In the genomic region with DNA sequence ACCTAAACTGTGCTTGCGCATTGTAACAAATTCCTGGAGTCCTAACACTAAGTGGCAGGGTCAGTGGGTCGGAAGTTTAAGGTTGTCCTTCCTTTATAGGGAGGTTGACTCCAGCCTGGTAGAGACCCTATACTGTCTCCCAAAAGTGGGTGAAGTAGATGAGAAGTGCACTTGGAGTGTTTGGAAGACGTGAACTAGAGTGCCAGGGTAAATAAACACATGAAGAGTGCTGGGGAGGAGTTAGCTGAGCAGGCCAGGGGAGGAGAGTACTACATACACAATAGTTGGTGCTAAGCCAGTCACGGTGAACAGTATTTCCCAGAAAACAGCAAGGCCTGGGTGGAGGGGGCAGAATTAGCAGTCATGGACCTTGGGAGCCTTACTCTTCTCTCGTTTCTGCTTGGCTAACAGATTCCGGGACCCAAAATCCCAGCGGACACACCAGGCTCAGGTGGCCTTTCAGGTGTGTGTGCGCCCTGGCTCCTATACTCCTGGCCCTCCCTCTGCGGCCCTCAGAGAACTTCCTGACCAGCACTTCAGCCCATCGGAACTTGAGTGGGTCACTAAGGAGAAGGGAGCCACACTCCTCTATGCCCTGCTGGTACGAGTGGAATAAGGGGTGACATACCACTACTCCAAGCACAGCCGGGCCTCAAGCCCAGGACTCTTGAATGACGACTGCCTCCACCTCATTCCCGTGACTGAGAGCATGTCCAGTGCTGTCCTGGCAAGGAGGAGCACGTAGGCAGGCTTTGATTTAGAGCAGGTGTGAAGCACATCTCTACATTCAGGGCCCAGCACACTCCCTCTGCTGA, we compare ENCODE assay signal across 8 mouse cellular contexts. TPM values are rescaled to one million over a fixed set of nuclear protein-coding genes. Genes with fewer than 3 reads are reported as not detected.
DNase-seq lines count a peak whose midpoint lies in the region; ATAC-seq and TF ChIP-seq lines count a peak whose summit lies in the region.

No protein-coding gene starts in this region.

- peak overlapping the region; percentile 64; the same call in 1 of the 2 replicates for H3K4me3 ChIP-seq in kidney, postnatal 0 days (replicated peaks; ENCODE audit: low read depth, low read length)
- H3K4me3 ChIP-seq in embryonic facial prominence, embryonic 13.5 days, result peak overlapping the region; percentile 97
- H3K4me3 ChIP-seq in limb, embryonic 12.5 days (replicated peaks), result peak overlapping the region; percentile 92
- H3K4me3 ChIP-seq in midbrain, postnatal 0 days (ENCODE audit: low read depth, low read length), result peak overlapping the region; percentile 79

- H3K27me3 ChIP-seq in kidney, postnatal 0 days (ENCODE audit: insufficient read depth, low read length), result no peaks in the 10 kb centered on the region
- no peaks in the 10 kb centered on the region for H3K27me3 ChIP-seq in embryonic facial prominence, embryonic 13.5 days
- no peaks in the 10 kb centered on the region for H3K27me3 ChIP-seq in limb, embryonic 12.5 days
- no peaks in the 10 kb centered on the region for H3K27me3 ChIP-seq in midbrain, postnatal 0 days (ENCODE audit: insufficient read depth, low read length)

- H3K4me2 ChIP-seq in kidney, postnatal 0 days (ENCODE audit: low read length), result peak overlapping the region; percentile 99
- peak overlapping the region; percentile 99 for H3K4me2 ChIP-seq in embryonic facial prominence, embryonic 13.5 days
- peak overlapping the region; percentile 98 for H3K4me2 ChIP-seq in limb, embryonic 12.5 days
- H3K4me2 ChIP-seq in midbrain, postnatal 0 days (ENCODE audit: low read depth, low read length, poor library complexity, severe bottlenecking), result peak overlapping the region; percentile 97

- H3K9ac ChIP-seq in kidney, postnatal 0 days (ENCODE audit: low read depth, low read length), result peak overlapping the region; percentile 82; the same call in 1 of the 2 replicates
- H3K9ac ChIP-seq in embryonic facial prominence, embryonic 13.5 days, result peak overlapping the region; percentile 91
- H3K9ac ChIP-seq in limb, embryonic 12.5 days (replicated peaks), result peak overlapping the region; percentile 93
- H3K9ac ChIP-seq in midbrain, postnatal 0 days (replicated peaks; ENCODE audit: low read length, poor library complexity, severe bottlenecking), result 0 out of 2 replicates have a peak overlapping the region, but pooled peaks have one; percentile 13

- ATAC-seq in kidney, postnatal 0 days (replicated peaks; ENCODE audit: low FRiP score, low read depth), result no peak
- ATAC-seq in embryonic facial prominence, embryonic 13.5 days (ENCODE audit: insufficient number of reproducible peaks, insufficient read depth, low FRiP score, low TSS enrichment, low read depth), result no peak
- 0 out of 2 replicates have a peak, but pooled peaks have one; percentile 24 for ATAC-seq in limb, embryonic 12.5 days (ENCODE audit: insufficient number of reproducible peaks, insufficient read depth, low FRiP score, low TSS enrichment, low read depth)
- 0 out of 2 replicates have a peak, but pooled peaks have one; percentile 4 for ATAC-seq in midbrain, postnatal 0 days (ENCODE audit: low FRiP score)
- ATAC-seq in monocyte, adult 5-6 weeks (replicated peaks; ENCODE audit: insufficient number of reproducible peaks, low FRiP score, low TSS enrichment, poor library complexity, severe bottlenecking), result no peak

- H3K36me3 ChIP-seq in kidney, postnatal 0 days (ENCODE audit: insufficient read depth, low read length), result peaks cover 66% of the 10 kb centered on the region
- peaks cover 87% of the 10 kb centered on the region for H3K36me3 ChIP-seq in embryonic facial prominence, embryonic 13.5 days
- peaks cover 91% of the 10 kb centered on the region for H3K36me3 ChIP-seq in limb, embryonic 12.5 days
- H3K36me3 ChIP-seq in midbrain, postnatal 0 days (ENCODE audit: insufficient read depth, low read length), result peaks cover 77% of the 10 kb centered on the region

- peak overlapping the region; percentile 86; the same call in 1 of the 2 replicates for H3K27ac ChIP-seq in kidney, postnatal 0 days
- peak overlapping the region; percentile 94; the same call in 1 of the 2 replicates for H3K27ac ChIP-seq in embryonic facial prominence, embryonic 13.5 days
- peak overlapping the region; percentile 92; the same call in 1 of the 2 replicates for H3K27ac ChIP-seq in limb, embryonic 12.5 days
- H3K27ac ChIP-seq in midbrain, postnatal 0 days (ENCODE audit: low read depth, low read length), result peak overlapping the region; percentile 87; the same call in 1 of the 2 replicates

- intact Hi-C loops in left cerebral cortex, postnatal 25 days (cut with DNase I), result no loop called here

- 75% methylated on average over 15 of the region's 15 CpGs for WGBS in kidney, postnatal 0 days
- 77% methylated on average over 15 of the region's 15 CpGs for WGBS in embryonic facial prominence, embryonic 13.5 days
- 75% methylated on average over 15 of the region's 15 CpGs for WGBS in limb, embryonic 12.5 days
- WGBS in midbrain, postnatal 0 days, result 80% methylated on average over 15 of the region's 15 CpGs

- peaks cover 7% of the 10 kb centered on the region; the same call in 1 of the 2 replicates for H3K4me1 ChIP-seq in kidney, postnatal 0 days (replicated peaks; ENCODE audit: insufficient read depth, low read length)
- peaks cover 35% of the 10 kb centered on the region for H3K4me1 ChIP-seq in embryonic facial prominence, embryonic 13.5 days
- peaks cover 33% of the 10 kb centered on the region for H3K4me1 ChIP-seq in limb, embryonic 12.5 days (replicated peaks)
- H3K4me1 ChIP-seq in midbrain, postnatal 0 days (ENCODE audit: insufficient read depth, low read length), result peaks cover 7% of the 10 kb centered on the region; the same call in 1 of the 2 replicates

- H3K9me3 ChIP-seq in kidney, postnatal 0 days (replicated peaks; ENCODE audit: low read length), result no peaks in the 10 kb centered on the region
- no peaks in the 10 kb centered on the region for H3K9me3 ChIP-seq in embryonic facial prominence, embryonic 13.5 days
- no peaks in the 10 kb centered on the region for H3K9me3 ChIP-seq in limb, embryonic 12.5 days
- no peaks in the 10 kb centered on the region for H3K9me3 ChIP-seq in midbrain, postnatal 0 days (ENCODE audit: low read length)

- no peak for TF ChIP-seq CTCF in kidney, postnatal 0 days (IDR thresholded peaks at IDR 0.05; ENCODE audit: low read depth)
- TF ChIP-seq CTCF in midbrain, postnatal 0 days (IDR thresholded peaks at IDR 0.05), result no peak

- DNase-seq in kidney, postnatal 0 days (ENCODE audit: low spot score), result no peak
- DNase-seq in kidney, postnatal 10 days, result no peak
- no peak for DNase-seq in midbrain, postnatal 0 days (ENCODE audit: low spot score)
- no peak for DNase-seq in left cerebral cortex, postnatal 25 days (ENCODE audit: low spot score in 2 of 2)
- DNase-seq in adrenal gland, adult 18-20 months (ENCODE audit: low spot score in 2 of 2), result no peak

RNA-seq across cellular contexts. Expression of gene Gps2, which starts 0.8 kb away (rescaled TPM):
- polyA plus RNA-seq in kidney, postnatal 0 days (2015; fragmentation: Nextera tagmentation; extraction: Ambion mirVana), result 63.0 and 65.0 TPM in 2 replicates
- polyA plus RNA-seq in embryonic facial prominence, embryonic 13.5 days (2015; fragmentation: Nextera tagmentation; extraction: Ambion mirVana), result 79.5 and 85.5 TPM in 2 replicates
- polyA plus RNA-seq in limb, embryonic 12.5 days (2016; fragmentation: Nextera tagmentation; extraction: Ambion mirVana), result 92.0 and 93.5 TPM in 2 replicates
- 45.8 and 47.6 TPM in 2 replicates for total RNA-seq in midbrain, postnatal 0 days (2014; rRNA removed)
- 60.3 and 64.3 TPM in 2 replicates for polyA plus RNA-seq in midbrain, postnatal 0 days (2015; fragmentation: Nextera tagmentation; extraction: Ambion mirVana)
- total RNA-seq in left cerebral cortex, postnatal 25 days (2021), result 10 to 100 TPM; 26.9 to 33.2 TPM
- 10 to 100 TPM; 47.3 to 52.4 TPM for total RNA-seq in adrenal gland, adult 18-20 months (2021)
- total RNA-seq in monocyte, adult 5-6 weeks (2017), result 85.4 to 110 TPM (median 101 TPM) in 3 replicates

RNA-seq across cellular contexts. Expression of gene Eif5a, which starts 8.8 kb away (rescaled TPM):
- 1,371 and 1,476 TPM in 2 replicates for polyA plus RNA-seq in kidney, postnatal 0 days (2015; fragmentation: Nextera tagmentation; extraction: Ambion mirVana)
- polyA plus RNA-seq in embryonic facial prominence, embryonic 13.5 days (2015; fragmentation: Nextera tagmentation; extraction: Ambion mirVana), result 1,558 and 1,689 TPM in 2 replicates
- polyA plus RNA-seq in limb, embryonic 12.5 days (2016; fragmentation: Nextera tagmentation; extraction: Ambion mirVana), result 1,762 and 1,851 TPM in 2 replicates
- total RNA-seq in midbrain, postnatal 0 days (2014; rRNA removed), result 452 and 486 TPM in 2 replicates
- 1,054 and 1,096 TPM in 2 replicates for polyA plus RNA-seq in midbrain, postnatal 0 days (2015; fragmentation: Nextera tagmentation; extraction: Ambion mirVana)
- 100 to 1,000 TPM; 425 to 450 TPM for total RNA-seq in left cerebral cortex, postnatal 25 days (2021)
- total RNA-seq in adrenal gland, adult 18-20 months (2021), result 100 to 1,000 TPM; 579 to 673 TPM
- total RNA-seq in monocyte, adult 5-6 weeks (2017), result 255 to 299 TPM (median 276 TPM) in 3 replicates

RNA-seq across cellular contexts. Expression of gene Neurl4, which starts 12.1 kb away (rescaled TPM):
- polyA plus RNA-seq in kidney, postnatal 0 days (2015; fragmentation: Nextera tagmentation; extraction: Ambion mirVana), result 9.7 and 12.7 TPM in 2 replicates
- polyA plus RNA-seq in embryonic facial prominence, embryonic 13.5 days (2015; fragmentation: Nextera tagmentation; extraction: Ambion mirVana), result 12.3 and 12.6 TPM in 2 replicates
- polyA plus RNA-seq in limb, embryonic 12.5 days (2016; fragmentation: Nextera tagmentation; extraction: Ambion mirVana), result 10.9 and 12.7 TPM in 2 replicates
- 112 and 118 TPM in 2 replicates for total RNA-seq in midbrain, postnatal 0 days (2014; rRNA removed)
- polyA plus RNA-seq in midbrain, postnatal 0 days (2015; fragmentation: Nextera tagmentation; extraction: Ambion mirVana), result 15.2 and 16.7 TPM in 2 replicates
- 100 to 1,000 TPM; 113 to 117 TPM for total RNA-seq in left cerebral cortex, postnatal 25 days (2021)
- total RNA-seq in adrenal gland, adult 18-20 months (2021), result 10 to 100 TPM; 48.5 to 53.9 TPM
- total RNA-seq in monocyte, adult 5-6 weeks (2017), result 16.1 to 57.8 TPM (median 24.6 TPM) in 3 replicates

RNA-seq across cellular contexts. Expression of gene 2810408A11Rik, which starts 12.1 kb away (rescaled TPM):
- 12.5 and 13.0 TPM in 2 replicates for polyA plus RNA-seq in kidney, postnatal 0 days (2015; fragmentation: Nextera tagmentation; extraction: Ambion mirVana)
- polyA plus RNA-seq in embryonic facial prominence, embryonic 13.5 days (2015; fragmentation: Nextera tagmentation; extraction: Ambion mirVana), result 14.8 and 15.6 TPM in 2 replicates
- polyA plus RNA-seq in limb, embryonic 12.5 days (2016; fragmentation: Nextera tagmentation; extraction: Ambion mirVana), result 30.4 and 32.8 TPM in 2 replicates
- 3.3 and 8.7 TPM in 2 replicates for total RNA-seq in midbrain, postnatal 0 days (2014; rRNA removed)
- polyA plus RNA-seq in midbrain, postnatal 0 days (2015; fragmentation: Nextera tagmentation; extraction: Ambion mirVana), result 4.8 and 6.2 TPM in 2 replicates
- under 1 TPM; 0.55 to 0.60 TPM for total RNA-seq in left cerebral cortex, postnatal 25 days (2021)
- total RNA-seq in adrenal gland, adult 18-20 months (2021), result under 1 TPM; 0.29 to 0.86 TPM
- total RNA-seq in monocyte, adult 5-6 weeks (2017), result 0.87 TPM in 1 of 3 replicates, not detected in the others

RNA-seq across cellular contexts. Expression of gene Acap1, which starts 17.6 kb away (rescaled TPM):
- 0.33 and 0.48 TPM in 2 replicates for polyA plus RNA-seq in kidney, postnatal 0 days (2015; fragmentation: Nextera tagmentation; extraction: Ambion mirVana)
- polyA plus RNA-seq in embryonic facial prominence, embryonic 13.5 days (2015; fragmentation: Nextera tagmentation; extraction: Ambion mirVana), result 0.74 and 1.6 TPM in 2 replicates
- 0.90 and 1.5 TPM in 2 replicates for polyA plus RNA-seq in limb, embryonic 12.5 days (2016; fragmentation: Nextera tagmentation; extraction: Ambion mirVana)
- total RNA-seq in midbrain, postnatal 0 days (2014; rRNA removed), result 0.66 TPM in 1 of 2 replicates, not detected in the other
- 0.14 TPM in 1 of 2 replicates, not detected in the other for polyA plus RNA-seq in midbrain, postnatal 0 days (2015; fragmentation: Nextera tagmentation; extraction: Ambion mirVana)
- total RNA-seq in left cerebral cortex, postnatal 25 days (2021), result not detected
- total RNA-seq in adrenal gland, adult 18-20 months (2021), result 1 to 10 TPM in 1 of 2 experiments, under 1 TPM in 1; 0.43 to 1.5 TPM
- 83.6 to 201 TPM (median 84.0 TPM) in 3 replicates for total RNA-seq in monocyte, adult 5-6 weeks (2017)

Comparison
In these comparisons a context has a peak if more than half of its experiments do, and no peak if none do; other contexts are left out.
1. ATAC-seq: peak in limb, embryonic 12.5 days (single experiment) and midbrain, postnatal 0 days (single experiment); none in kidney, postnatal 0 days (single experiment), embryonic facial prominence, embryonic 13.5 days (single experiment) and monocyte, adult 5-6 weeks (single experiment).
2. H3K9ac ChIP-seq: peak in every context shown above with its lines; median percentile 93 in limb, embryonic 12.5 days; 91 in embryonic facial prominence, embryonic 13.5 days; 82 in kidney, postnatal 0 days; 13 in midbrain, postnatal 0 days.
3. Peak in every context shown above with its lines, with median percentiles within 50 percentile points of each other: H3K27ac ChIP-seq, H3K4me2 ChIP-seq and H3K4me3 ChIP-seq.